In genomic region chr14:15978329-15978728, GRCm38 (mm10) we compare ENCODE assay signal across 16 mouse cellular contexts.
A peak's percentile ranks its signal among the peaks of the same experiment; 100 is the strongest.
DNase-seq lines count a peak whose midpoint lies in the region; ATAC-seq lines count a peak whose summit lies in the region.
"Had no signal": no experiment of that assay in that cellular context is flagged by ENCODE, and none has a peak within 500 bp of the region (broad histone marks: within the 10 kb centered on the region; RNA-seq: fewer than 3 reads in every experiment).

No protein-coding gene starts in this region.

- H3K9ac ChIP-seq in midbrain, embryonic 12.5 days (replicated peaks) = no peak overlapping the region
- H3K9ac ChIP-seq in midbrain, embryonic 16.5 days (ENCODE audit: low read depth, low read length) = no peak overlapping the region
- H3K9ac ChIP-seq in forebrain, embryonic 16.5 days (replicated peaks; ENCODE audit: low read depth, low read length) = no peak overlapping the region
- no peak overlapping the region for H3K9ac ChIP-seq in neural tube, embryonic 13.5 days
- H3K9ac ChIP-seq in intestine, embryonic 15.5 days = no peak overlapping the region
- H3K9ac ChIP-seq: liver, embryonic 12.5 days had no signal

- H3K27ac ChIP-seq in midbrain, embryonic 12.5 days (replicated peaks) = no peak overlapping the region
- H3K27ac ChIP-seq in midbrain, embryonic 16.5 days (ENCODE audit: low read length) = no peak overlapping the region
- no peak overlapping the region for H3K27ac ChIP-seq in forebrain, embryonic 16.5 days (ENCODE audit: low read length)
- no peak overlapping the region for H3K27ac ChIP-seq in neural tube, embryonic 13.5 days (replicated peaks)
- no peak overlapping the region for H3K27ac ChIP-seq in intestine, embryonic 15.5 days
- H3K27ac ChIP-seq: liver, embryonic 12.5 days had no signal

- H3K4me1 ChIP-seq in midbrain, embryonic 12.5 days = no peaks in the 10 kb centered on the region
- H3K4me1 ChIP-seq in midbrain, embryonic 16.5 days (ENCODE audit: control insufficient read depth, insufficient read depth, low read length) = no peaks in the 10 kb centered on the region
- H3K4me1 ChIP-seq in forebrain, embryonic 16.5 days (replicated peaks; ENCODE audit: control insufficient read depth, insufficient read depth, low read length) = no peaks in the 10 kb centered on the region
- no peaks in the 10 kb centered on the region for H3K4me1 ChIP-seq in neural tube, embryonic 13.5 days (replicated peaks)
- no peaks in the 10 kb centered on the region for H3K4me1 ChIP-seq in intestine, embryonic 15.5 days (replicated peaks)
- H3K4me1 ChIP-seq: liver, embryonic 12.5 days had no signal

- H3K4me2 ChIP-seq in midbrain, embryonic 12.5 days (replicated peaks) = no peak overlapping the region
- no peak overlapping the region for H3K4me2 ChIP-seq in midbrain, embryonic 16.5 days (ENCODE audit: low read length)
- no peak overlapping the region for H3K4me2 ChIP-seq in forebrain, embryonic 16.5 days (ENCODE audit: low read length)
- no peak overlapping the region for H3K4me2 ChIP-seq in neural tube, embryonic 13.5 days
- H3K4me2 ChIP-seq in intestine, embryonic 15.5 days (replicated peaks) = no peak overlapping the region
- H3K4me2 ChIP-seq: liver, embryonic 12.5 days had no signal

- no peaks in the 10 kb centered on the region for H3K27me3 ChIP-seq in midbrain, embryonic 12.5 days
- no peaks in the 10 kb centered on the region for H3K27me3 ChIP-seq in midbrain, embryonic 16.5 days (ENCODE audit: control insufficient read depth, insufficient read depth, low read depth, low read length)
- H3K27me3 ChIP-seq in forebrain, embryonic 16.5 days (replicated peaks; ENCODE audit: control insufficient read depth, insufficient read depth, low read length) = no peaks in the 10 kb centered on the region
- H3K27me3 ChIP-seq in neural tube, embryonic 13.5 days = no peaks in the 10 kb centered on the region
- no peaks in the 10 kb centered on the region for H3K27me3 ChIP-seq in intestine, embryonic 15.5 days (replicated peaks)
- H3K27me3 ChIP-seq: liver, embryonic 12.5 days; Patski had no signal

- H3K9me3 ChIP-seq in midbrain, embryonic 12.5 days = no peaks in the 10 kb centered on the region
- no peaks in the 10 kb centered on the region for H3K9me3 ChIP-seq in midbrain, embryonic 16.5 days (replicated peaks; ENCODE audit: control insufficient read depth, low read length, poor library complexity, severe bottlenecking)
- H3K9me3 ChIP-seq in forebrain, embryonic 16.5 days (ENCODE audit: control insufficient read depth, low read length) = no peaks in the 10 kb centered on the region
- no peaks in the 10 kb centered on the region for H3K9me3 ChIP-seq in neural tube, embryonic 13.5 days
- no peaks in the 10 kb centered on the region for H3K9me3 ChIP-seq in intestine, embryonic 15.5 days
- H3K9me3 ChIP-seq: liver, embryonic 12.5 days had no signal

- peak; percentile 44 for DNase-seq in embryo, embryonic 11 days
- no peak for DNase-seq in urinary bladder, postnatal 25 days (ENCODE audit: low spot score)
- DNase-seq: adrenal gland, postnatal 36 days; cerebellum, adult 18-20 months; kidney, postnatal 4 days; lung, postnatal 10 days; right cerebral cortex, adult 18-20 months; thymus, postnatal 36 days had no signal

- H3K4me3 ChIP-seq in midbrain, embryonic 12.5 days = no peak overlapping the region
- no peak overlapping the region for H3K4me3 ChIP-seq in midbrain, embryonic 16.5 days (ENCODE audit: low read depth, low read length)
- no peak overlapping the region for H3K4me3 ChIP-seq in forebrain, embryonic 16.5 days (replicated peaks; ENCODE audit: low read length)
- H3K4me3 ChIP-seq in neural tube, embryonic 13.5 days = no peak overlapping the region
- no peak overlapping the region for H3K4me3 ChIP-seq in intestine, embryonic 15.5 days (replicated peaks)
- H3K4me3 ChIP-seq: liver, embryonic 12.5 days had no signal

- H3K36me3 ChIP-seq in midbrain, embryonic 12.5 days = no peaks in the 10 kb centered on the region
- H3K36me3 ChIP-seq in midbrain, embryonic 16.5 days (ENCODE audit: control insufficient read depth, insufficient read depth, low read length) = no peaks in the 10 kb centered on the region
- no peaks in the 10 kb centered on the region for H3K36me3 ChIP-seq in forebrain, embryonic 16.5 days (ENCODE audit: control insufficient read depth, insufficient read depth)
- H3K36me3 ChIP-seq in neural tube, embryonic 13.5 days = no peaks in the 10 kb centered on the region
- no peaks in the 10 kb centered on the region for H3K36me3 ChIP-seq in intestine, embryonic 15.5 days
- H3K36me3 ChIP-seq: liver, embryonic 12.5 days had no signal

- ATAC-seq in midbrain, embryonic 12.5 days (ENCODE audit: low FRiP score, low read depth) = peak; percentile 93
- ATAC-seq in midbrain, embryonic 16.5 days = no peak
- peak; percentile 69 for ATAC-seq in forebrain, embryonic 16.5 days
- peak; percentile 65 for ATAC-seq in neural tube, embryonic 13.5 days (ENCODE audit: low read depth)
- no peak for ATAC-seq in erythroblast, adult 5-6 weeks (replicated peaks; ENCODE audit: low FRiP score, poor library complexity, severe bottlenecking)
- no peak for ATAC-seq in intestine, embryonic 15.5 days
- ATAC-seq: liver, embryonic 12.5 days; Patski had no signal

- 3% methylated on average over 1 of the region's 1 CpGs for whole genome bisulfite sequencing in midbrain, embryonic 12.5 days
- WGBS in midbrain, embryonic 16.5 days = 7% methylated on average over 1 of the region's 1 CpGs
- 0% methylated on average over 1 of the region's 1 CpGs for WGBS in forebrain, embryonic 16.5 days
- WGBS in neural tube, embryonic 13.5 days = 3% methylated on average over 1 of the region's 1 CpGs
- 31% methylated on average over 1 of the region's 1 CpGs for WGBS in intestine, embryonic 15.5 days

Comparison
In these comparisons a context has a peak if more than half of its experiments do, and no peak if none do; other contexts are left out.
1. ATAC-seq: peak in midbrain, embryonic 12.5 days (single experiment), forebrain, embryonic 16.5 days (single experiment) and neural tube, embryonic 13.5 days (single experiment); none in midbrain, embryonic 16.5 days (single experiment), erythroblast, adult 5-6 weeks (single experiment) and intestine, embryonic 15.5 days (single experiment).